Mouse (Mus musculus): ENCODE measurements at regions not wholly inside any gene's neighbourhood (a gene's known extent, or its start where the extent isn't known, plus 50 kb on each side); places are given as distances from the start of the nearest gene placed in this dataset.
A peak's percentile ranks its signal among the peaks of the same experiment; 100 is the strongest.

- Histone ChIP-seq H3K4me1 (replicated peaks) (no peaks in the 10 kb centered on the region), H3K9me3 (replicated peaks) (no peaks in the 10 kb centered on the region), H3K9ac (no peak overlapping the region), H3K27me3 (no peaks in the 10 kb centered on the region), H3K27ac (no peak overlapping the region), H3K4me2 (no peak overlapping the region), H3K36me3 (no peaks in the 10 kb centered on the region), H3K4me3 (replicated peaks) (no peak overlapping the region)
- ATAC-seq (ENCODE audit: low read depth) (no peak), DNase-seq (no peak)
- WGBS (ENCODE audit: insufficient replicate concordance): 34% methylated on average over 2 of the region's 2 CpGs
Observed at GRCm38 (mm10) chr8:78021473-78021872, 191.6 kb upstream of the Ttc29 start.

DNA sequence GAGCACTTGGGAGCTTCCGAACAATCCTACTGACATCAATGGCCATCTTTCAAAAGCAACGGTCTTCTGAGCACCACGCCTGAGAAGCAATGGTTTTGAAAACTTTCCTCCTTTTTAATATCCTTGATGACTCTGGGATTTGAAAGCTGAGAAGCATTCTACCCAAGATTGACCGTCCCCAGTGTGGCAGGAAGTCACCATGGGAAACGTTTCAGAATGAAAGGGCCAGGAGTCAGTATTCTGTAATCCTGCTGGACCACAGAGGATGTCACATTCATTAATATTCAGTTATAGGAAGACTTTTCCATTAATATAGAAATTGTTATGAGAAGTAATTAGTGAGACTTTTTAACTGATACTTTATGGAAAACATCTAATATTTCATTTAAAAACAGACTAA is 190.1 kb upstream of the Ttc29 start:
- no peak overlapping the region for H3K9ac ChIP-seq
- H3K27me3 ChIP-seq: no peaks in the 10 kb centered on the region
- H3K4me1 ChIP-seq (replicated peaks): no peaks in the 10 kb centered on the region
- H3K36me3 ChIP-seq: no peaks in the 10 kb centered on the region
- 48% methylated on average over 5 of the region's 5 CpGs for WGBS (ENCODE audit: insufficient replicate concordance)
- no peak for ATAC-seq (ENCODE audit: low read depth)
- H3K4me3 ChIP-seq (replicated peaks): no peak overlapping the region
- H3K4me2 ChIP-seq: no peak overlapping the region
- H3K9me3 ChIP-seq (replicated peaks): no peaks in the 10 kb centered on the region
- no peak overlapping the region for H3K27ac ChIP-seq
- DNase-seq: no peak

DNA sequence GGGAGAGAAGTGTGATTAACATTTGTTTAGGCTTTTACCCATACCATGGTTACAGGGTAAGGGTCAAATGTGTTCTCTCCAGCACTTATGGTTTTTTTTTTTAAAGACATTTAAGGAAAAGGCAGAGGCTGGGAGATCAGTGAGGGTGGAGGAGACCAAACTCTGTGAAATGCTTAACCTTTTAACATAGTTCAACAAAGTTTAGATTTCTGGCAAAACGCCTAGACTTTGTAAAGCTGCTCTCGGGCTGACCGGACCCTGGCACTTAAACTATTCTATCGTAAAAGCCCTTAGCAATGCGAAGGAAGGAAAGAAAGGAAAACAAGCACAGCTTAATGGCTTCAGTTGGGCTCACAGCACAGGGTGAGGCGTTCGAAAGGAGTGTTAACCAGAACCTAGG is 189.6 kb upstream of the Ttc29 start:
- Histone ChIP-seq H3K9me3 (replicated peaks) (no peaks in the 10 kb centered on the region), H3K4me2 (no peak overlapping the region), H3K36me3 (no peaks in the 10 kb centered on the region), H3K27me3 (no peaks in the 10 kb centered on the region), H3K9ac (no peak overlapping the region), H3K4me1 (replicated peaks) (no peaks in the 10 kb centered on the region), H3K4me3 (replicated peaks) (no peak overlapping the region), H3K27ac (no peak overlapping the region)
- ATAC-seq (ENCODE audit: low read depth) (no peak), DNase-seq (no peak)
- WGBS (ENCODE audit: insufficient replicate concordance): 41% methylated on average over 7 of the region's 7 CpGs

- no peaks in the 10 kb centered on the region for H3K9me3 ChIP-seq (replicated peaks)
- H3K36me3 ChIP-seq: no peaks in the 10 kb centered on the region
- 49% methylated on average over 4 of the region's 4 CpGs for WGBS (ENCODE audit: insufficient replicate concordance)
- H3K9ac ChIP-seq: no peak overlapping the region
- 0 out of 2 replicates have a peak overlapping the region, but pooled peaks have one; percentile 3 for H3K27ac ChIP-seq
- no peaks in the 10 kb centered on the region for H3K4me1 ChIP-seq (replicated peaks)
- H3K4me2 ChIP-seq: no peak overlapping the region
- ATAC-seq (ENCODE audit: low read depth): no peak
- no peaks in the 10 kb centered on the region for H3K27me3 ChIP-seq
- no peak for DNase-seq
- H3K4me3 ChIP-seq (replicated peaks): no peak overlapping the region
Observed at GRCm38 (mm10) chr8:78023936-78024335, 189.2 kb upstream of the Ttc29 start.

GRCm38 (mm10) chr8:78024964-78025363 is 188.1 kb upstream of the Ttc29 start:
- H3K27ac ChIP-seq: no peak overlapping the region
- no peak overlapping the region for H3K4me3 ChIP-seq (replicated peaks)
- H3K27me3 ChIP-seq: no peaks in the 10 kb centered on the region
- no peaks in the 10 kb centered on the region for H3K4me1 ChIP-seq (replicated peaks)
- ATAC-seq (ENCODE audit: low read depth): no peak
- H3K9ac ChIP-seq: no peak overlapping the region
- no peak overlapping the region for H3K4me2 ChIP-seq
- H3K36me3 ChIP-seq: no peaks in the 10 kb centered on the region
- no peak for DNase-seq
- WGBS (ENCODE audit: insufficient replicate concordance): 63% methylated on average over 5 of the region's 5 CpGs
- H3K9me3 ChIP-seq (replicated peaks): no peaks in the 10 kb centered on the region

DNA sequence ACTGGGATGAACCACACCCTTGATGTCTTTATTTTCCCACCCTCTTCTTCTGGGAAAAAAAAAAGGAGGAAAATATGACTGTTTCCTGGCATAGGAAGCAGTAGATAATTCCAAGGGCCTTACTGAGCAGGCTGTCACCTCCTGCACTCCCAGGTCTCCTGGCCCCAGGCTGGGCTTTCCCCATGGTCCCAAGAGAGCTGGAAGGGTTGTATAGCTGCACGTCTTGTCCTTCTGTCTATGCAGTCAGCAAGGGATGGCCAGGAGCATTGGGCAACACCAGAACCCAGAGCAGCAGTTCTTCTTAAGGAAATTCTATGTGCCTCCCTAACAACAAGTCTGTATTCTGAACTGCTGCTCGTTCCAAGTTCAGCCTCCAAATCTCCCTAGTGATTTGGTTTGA is 185.7 kb upstream of the Ttc29 start:
- Histone ChIP-seq H3K4me2 (no peak overlapping the region), H3K27ac (no peak overlapping the region), H3K4me1 (replicated peaks) (no peaks in the 10 kb centered on the region), H3K4me3 (replicated peaks) (no peak overlapping the region), H3K9ac (no peak overlapping the region), H3K27me3 (no peaks in the 10 kb centered on the region), H3K36me3 (no peaks in the 10 kb centered on the region), H3K9me3 (replicated peaks) (no peaks in the 10 kb centered on the region)
- DNase-seq (no peak), ATAC-seq (ENCODE audit: low read depth) (no peak)
- 50% methylated on average over 2 of the region's 2 CpGs for WGBS (ENCODE audit: insufficient replicate concordance)

- no peaks in the 10 kb centered on the region for H3K36me3 ChIP-seq
- H3K9me3 ChIP-seq (replicated peaks): no peaks in the 10 kb centered on the region
- no peaks in the 10 kb centered on the region for H3K27me3 ChIP-seq
- no peaks in the 10 kb centered on the region for H3K4me1 ChIP-seq (replicated peaks)
- no peak overlapping the region for H3K4me3 ChIP-seq (replicated peaks)
- WGBS (ENCODE audit: insufficient replicate concordance): 72% methylated on average over 1 of the region's 1 CpGs
- no peak overlapping the region for H3K9ac ChIP-seq
- ATAC-seq (ENCODE audit: low read depth) (no peak), DNase-seq (no peak)
- no peak overlapping the region for H3K27ac ChIP-seq
- no peak overlapping the region for H3K4me2 ChIP-seq
Observed at GRCm38 (mm10) chr8:78028928-78029327, 184.2 kb upstream of the Ttc29 start.

DNA sequence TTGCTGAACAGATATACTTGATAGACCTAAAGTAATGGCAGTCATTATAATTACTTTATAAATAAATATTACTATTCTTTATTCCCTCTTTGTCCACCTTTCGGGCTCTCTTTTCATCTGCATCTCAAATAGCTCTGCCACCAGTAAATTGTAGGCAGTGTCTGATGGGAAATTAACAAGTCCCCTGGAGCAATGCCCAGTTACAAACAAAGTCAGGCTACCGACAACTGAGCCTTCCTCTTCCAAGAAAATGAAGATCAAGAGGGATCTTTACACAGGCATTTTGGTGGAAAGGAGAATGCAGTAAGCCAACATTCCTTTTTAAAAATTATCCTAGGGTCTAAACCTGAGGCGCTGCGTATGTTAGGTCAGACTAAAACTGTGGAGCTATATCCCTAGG is 181.3 kb upstream of the Ttc29 start:
- Histone ChIP-seq H3K4me1 (replicated peaks) (no peaks in the 10 kb centered on the region), H3K27ac (no peak overlapping the region)

DNA sequence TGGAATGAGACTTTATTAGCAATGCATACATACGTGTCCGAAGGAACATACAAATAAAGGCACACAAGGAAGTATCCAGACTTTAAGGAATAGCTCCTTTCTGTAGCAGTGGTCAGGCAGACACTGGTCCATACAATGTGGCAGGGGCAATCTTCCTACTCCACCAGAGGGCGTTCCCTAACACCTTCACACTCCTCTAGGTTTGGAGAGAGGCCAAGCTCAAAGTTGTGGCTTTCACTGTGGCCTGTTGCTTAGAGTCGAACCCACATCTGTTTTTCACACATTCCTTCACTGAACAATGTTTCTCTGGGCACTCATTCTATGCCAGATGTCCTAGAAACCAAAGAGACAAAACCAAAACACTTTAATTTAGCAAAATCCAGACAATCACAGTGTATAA is 178.4 kb upstream of the Ttc29 start:
- no peaks in the 10 kb centered on the region for H3K27me3 ChIP-seq
- WGBS (ENCODE audit: insufficient replicate concordance): 54% methylated on average over 4 of the region's 4 CpGs
- ATAC-seq (ENCODE audit: low read depth) (no peak), DNase-seq (no peak)
- no peaks in the 10 kb centered on the region for H3K4me1 ChIP-seq (replicated peaks)
- no peak overlapping the region for H3K27ac ChIP-seq
- no peak overlapping the region for H3K4me3 ChIP-seq (replicated peaks)
- no peak overlapping the region for H3K4me2 ChIP-seq
- no peaks in the 10 kb centered on the region for H3K9me3 ChIP-seq (replicated peaks)
- H3K36me3 ChIP-seq: no peaks in the 10 kb centered on the region
- H3K9ac ChIP-seq: no peak overlapping the region

More for the DNA sequence above, 181.3 kb upstream of the Ttc29 start:
- H3K4me3 ChIP-seq (replicated peaks): no peak overlapping the region
- DNase-seq (no peak), ATAC-seq (ENCODE audit: low read depth) (no peak)
- no peaks in the 10 kb centered on the region for H3K9me3 ChIP-seq (replicated peaks)
- no peak overlapping the region for H3K4me2 ChIP-seq
- 74% methylated on average over 4 of the region's 4 CpGs for whole genome bisulfite sequencing (ENCODE audit: insufficient replicate concordance)
- no peak overlapping the region for H3K9ac ChIP-seq
- no peaks in the 10 kb centered on the region for H3K27me3 ChIP-seq
- no peaks in the 10 kb centered on the region for H3K36me3 ChIP-seq

GRCm38 (mm10) chr8:78037218-78037617 is 175.9 kb upstream of the Ttc29 start:
- no peaks in the 10 kb centered on the region for H3K27me3 ChIP-seq
- H3K9me3 ChIP-seq (replicated peaks): no peaks in the 10 kb centered on the region
- no peak overlapping the region for H3K4me3 ChIP-seq (replicated peaks)
- ATAC-seq (ENCODE audit: low read depth): no peak
- H3K36me3 ChIP-seq: no peaks in the 10 kb centered on the region
- no peak overlapping the region for H3K4me2 ChIP-seq
- no peak overlapping the region for H3K27ac ChIP-seq
- DNase-seq: no peak
- 52% methylated on average over 1 of the region's 1 CpGs for WGBS (ENCODE audit: insufficient replicate concordance)
- no peaks in the 10 kb centered on the region for H3K4me1 ChIP-seq (replicated peaks)
- H3K9ac ChIP-seq: no peak overlapping the region

- WGBS (ENCODE audit: insufficient replicate concordance): 58% methylated on average over 3 of the region's 3 CpGs
- ATAC-seq (ENCODE audit: low read depth) (no peak), DNase-seq (no peak)
- Histone ChIP-seq H3K27me3 (no peaks in the 10 kb centered on the region), H3K9ac (no peak overlapping the region), H3K27ac (no peak overlapping the region), H3K4me2 (no peak overlapping the region), H3K4me1 (replicated peaks) (no peaks in the 10 kb centered on the region), H3K36me3 (no peaks in the 10 kb centered on the region), H3K4me3 (replicated peaks) (no peak overlapping the region), H3K9me3 (replicated peaks) (no peaks in the 10 kb centered on the region)
Observed at GRCm38 (mm10) chr8:78046691-78047090, 166.4 kb upstream of the Ttc29 start.

GRCm38 (mm10) chr8:78050768-78051167 is 162.3 kb upstream of the Ttc29 start:
- 47% methylated on average over 3 of the region's 3 CpGs for WGBS (ENCODE audit: insufficient replicate concordance)
- Histone ChIP-seq H3K36me3 (no peaks in the 10 kb centered on the region), H3K9ac (no peak overlapping the region), H3K9me3 (replicated peaks) (no peaks in the 10 kb centered on the region), H3K4me2 (no peak overlapping the region), H3K4me3 (replicated peaks) (no peak overlapping the region), H3K27me3 (no peaks in the 10 kb centered on the region), H3K27ac (no peak overlapping the region), H3K4me1 (replicated peaks) (no peaks in the 10 kb centered on the region)
- DNase-seq: no peak
- no peak for ATAC-seq (ENCODE audit: low read depth)

GRCm38 (mm10) chr8:78054435-78054834 is 158.7 kb upstream of the Ttc29 start:
- no peaks in the 10 kb centered on the region for H3K9me3 ChIP-seq (replicated peaks)
- 15% methylated on average over 5 of the region's 5 CpGs for WGBS (ENCODE audit: insufficient replicate concordance)
- H3K4me3 ChIP-seq (replicated peaks): no peak overlapping the region
- H3K4me2 ChIP-seq: no peak overlapping the region
- H3K9ac ChIP-seq: no peak overlapping the region
- H3K27ac ChIP-seq: no peak overlapping the region
- DNase-seq (no peak), ATAC-seq (ENCODE audit: low read depth) (no peak)
- H3K4me1 ChIP-seq (replicated peaks): no peaks in the 10 kb centered on the region
- H3K27me3 ChIP-seq: no peaks in the 10 kb centered on the region
- no peaks in the 10 kb centered on the region for H3K36me3 ChIP-seq
